Mouse (Mus musculus) spleen, embryonic (tissue): ENCODE measurements around the gene Plekhn1.

Source experiments
- CTCF ChIA-PET: fragments of 350-600 bp; sonication (Branson Sonifier 250); formaldehyde crosslinking; loops from one replicate; lab custom pipeline; 2022; lab: Charles Lee

The Plekhn1 gene

GRCm38 (mm10) chr4:156215649-156216048 is 19.0 kb downstream of the Plekhn1 start, which contains the start of gene Perm1:
Gene Perm1, plus strand, starts transcription at chr4:156215868.
- CTCF ChIA-PET, result no interaction called here

DNA sequence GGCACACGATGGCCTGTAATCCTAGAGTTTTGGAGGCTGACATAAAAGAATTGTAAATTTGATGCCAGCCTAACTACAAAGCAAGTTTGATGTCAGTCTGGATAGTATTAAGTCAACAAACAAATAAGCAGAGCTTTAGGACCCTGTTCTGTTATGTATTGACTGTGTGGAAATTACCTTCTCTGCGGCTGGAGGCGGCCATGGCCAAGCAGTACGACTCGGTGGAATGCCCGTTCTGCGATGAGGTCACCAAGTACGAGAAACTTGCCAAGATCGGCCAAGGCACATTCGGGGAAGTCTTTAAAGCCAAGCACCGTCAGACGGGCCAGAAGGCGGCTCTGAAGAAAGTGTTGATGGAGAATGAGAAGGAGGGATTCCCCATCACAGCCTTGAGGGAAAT is 21.5 kb downstream of the Plekhn1 start:
- CTCF ChIA-PET, result no interaction called here

DNA sequence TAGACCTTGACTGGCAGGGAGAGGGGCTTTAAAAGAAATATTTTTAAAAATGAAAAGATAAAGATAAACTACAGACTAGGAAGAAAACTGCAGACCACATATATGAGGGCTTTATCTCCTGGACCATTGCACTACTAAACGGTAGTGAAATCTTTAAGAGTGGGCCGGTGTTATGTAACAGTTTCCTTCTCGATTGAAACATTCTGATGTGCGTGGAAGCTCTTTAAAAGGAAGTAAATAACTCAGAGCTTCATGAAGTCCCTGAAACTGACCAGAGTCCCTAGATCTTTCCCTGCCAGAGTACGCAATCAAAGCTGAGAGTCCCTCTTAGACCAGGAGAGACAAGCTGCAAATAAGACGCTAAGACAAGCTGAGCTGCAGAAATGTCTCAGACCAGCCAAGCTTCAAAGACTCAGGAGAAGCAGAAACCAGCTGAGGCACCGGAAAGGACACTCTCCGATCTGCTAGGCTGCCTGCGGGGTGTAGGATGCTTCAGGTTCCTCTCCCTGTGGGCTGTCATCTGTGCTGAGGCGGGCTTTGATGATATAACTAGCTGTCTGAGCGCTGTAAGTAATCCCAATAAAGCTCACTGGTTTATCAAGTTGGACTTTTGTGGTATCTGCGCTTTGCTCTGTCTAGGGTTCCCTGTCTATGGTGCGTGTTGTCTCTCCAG is 24.6 kb downstream of the Plekhn1 start:
- CTCF ChIA-PET, result no interaction called here

DNA sequence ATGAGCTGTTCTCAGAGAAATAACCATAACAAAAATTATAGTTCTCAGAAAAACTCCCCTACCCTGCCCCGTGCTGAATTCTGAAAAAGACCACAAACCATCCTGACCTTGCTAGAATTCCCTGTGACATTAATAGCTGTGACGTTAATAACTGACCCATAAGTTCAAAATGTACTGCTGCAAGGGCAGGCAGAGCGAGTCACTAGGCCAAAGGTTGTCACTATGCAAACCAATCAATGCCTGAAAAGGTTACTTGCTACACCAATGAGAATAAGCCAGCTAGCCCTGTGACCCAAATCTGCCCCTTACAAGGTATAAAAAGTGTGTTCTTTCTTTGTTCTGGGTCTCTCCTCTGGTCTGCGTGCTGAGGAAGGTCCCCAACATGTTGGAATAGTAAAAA is 25.8 kb downstream of the Plekhn1 start:
- CTCF ChIA-PET, result no interaction called here

- CTCF ChIA-PET, result no interaction called here
These were observed 31.1 kb downstream of the Plekhn1 start for GRCm38 (mm10) chr4:156203413-156204131.

- CTCF ChIA-PET, result no interaction called here
These were observed 31.6 kb downstream of the Plekhn1 start, which contains the start of gene AW011738 for GRCm38 (mm10) chr4:156203001-156203412. Gene AW011738, plus strand, starts transcription at chr4:156203304.

GRCm38 (mm10) chr4:156202462-156202893 is 32.2 kb downstream of the Plekhn1 start:
- CTCF ChIA-PET, result no interaction called here

DNA sequence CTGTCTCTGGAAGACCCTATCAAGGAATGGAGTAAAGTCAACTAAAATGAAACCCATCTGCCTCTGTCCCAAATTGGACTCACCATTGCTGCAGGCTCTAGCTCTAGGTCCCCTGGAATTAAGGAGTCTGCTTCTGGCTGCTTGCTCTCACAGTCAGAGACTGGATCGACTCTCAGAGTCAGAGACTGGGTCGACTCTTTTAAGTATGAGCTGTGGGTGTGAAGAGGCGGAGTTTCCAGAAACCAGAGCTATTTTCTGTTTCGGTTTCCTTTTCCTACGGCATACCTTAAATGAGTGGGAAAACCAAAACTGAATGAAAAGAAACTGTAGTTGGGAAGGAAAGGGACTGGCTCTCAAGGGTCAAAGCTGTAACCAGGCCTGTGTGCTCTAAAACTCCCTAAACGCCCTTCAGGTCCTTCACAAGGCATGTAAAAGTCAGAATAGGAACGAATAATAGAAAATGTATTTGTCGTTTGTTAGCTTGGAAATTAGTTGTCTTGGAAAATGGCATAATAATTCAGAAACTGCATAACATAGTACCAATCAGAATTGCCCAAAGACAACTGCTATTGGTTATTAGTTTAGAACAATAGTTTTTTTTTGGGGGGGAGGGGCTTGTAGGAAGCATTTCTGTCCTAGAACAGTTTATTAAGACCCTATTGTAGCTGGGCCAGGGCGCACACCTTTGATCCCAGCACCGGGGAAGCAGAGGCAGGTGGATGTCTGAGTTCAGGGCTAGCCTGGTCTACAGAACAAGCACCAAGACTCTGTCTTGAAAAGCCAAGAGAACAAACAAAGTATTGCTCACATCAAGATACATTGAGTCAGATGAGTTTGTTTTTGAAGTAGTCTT is 33.8 kb downstream of the Plekhn1 start, which contains the start of gene Isg15:
Isg15 (minus strand) TSS at position 196 of the 853 bp plus-strand sequence.
- CTCF ChIA-PET, result interaction anchor here (0.7 to 1.1 kb wide), 2 partner anchors 8 to 21 kb away, joined by 4 to 9 read pairs; no protein-coding TSS in a partner anchor

GRCm38 (mm10) chr4:156197829-156198205 is 36.8 kb downstream of the Plekhn1 start:
- CTCF ChIA-PET, result interaction anchor here (0.6 to 0.9 kb wide), 2 partner anchors 25 to 120 kb away, joined by 3 to 10 read pairs; no protein-coding TSS in a partner anchor

GRCm38 (mm10) chr4:156197131-156197828 is 37.4 kb downstream of the Plekhn1 start, which contains the start of gene Agrn:
Gene Agrn, minus strand, starts transcription at chr4:156197488.
- CTCF ChIA-PET, result interaction anchor here (0.6 kb wide), 1 partner anchor 24 kb away, joined by 3 read pairs; no protein-coding TSS in a partner anchor

DNA sequence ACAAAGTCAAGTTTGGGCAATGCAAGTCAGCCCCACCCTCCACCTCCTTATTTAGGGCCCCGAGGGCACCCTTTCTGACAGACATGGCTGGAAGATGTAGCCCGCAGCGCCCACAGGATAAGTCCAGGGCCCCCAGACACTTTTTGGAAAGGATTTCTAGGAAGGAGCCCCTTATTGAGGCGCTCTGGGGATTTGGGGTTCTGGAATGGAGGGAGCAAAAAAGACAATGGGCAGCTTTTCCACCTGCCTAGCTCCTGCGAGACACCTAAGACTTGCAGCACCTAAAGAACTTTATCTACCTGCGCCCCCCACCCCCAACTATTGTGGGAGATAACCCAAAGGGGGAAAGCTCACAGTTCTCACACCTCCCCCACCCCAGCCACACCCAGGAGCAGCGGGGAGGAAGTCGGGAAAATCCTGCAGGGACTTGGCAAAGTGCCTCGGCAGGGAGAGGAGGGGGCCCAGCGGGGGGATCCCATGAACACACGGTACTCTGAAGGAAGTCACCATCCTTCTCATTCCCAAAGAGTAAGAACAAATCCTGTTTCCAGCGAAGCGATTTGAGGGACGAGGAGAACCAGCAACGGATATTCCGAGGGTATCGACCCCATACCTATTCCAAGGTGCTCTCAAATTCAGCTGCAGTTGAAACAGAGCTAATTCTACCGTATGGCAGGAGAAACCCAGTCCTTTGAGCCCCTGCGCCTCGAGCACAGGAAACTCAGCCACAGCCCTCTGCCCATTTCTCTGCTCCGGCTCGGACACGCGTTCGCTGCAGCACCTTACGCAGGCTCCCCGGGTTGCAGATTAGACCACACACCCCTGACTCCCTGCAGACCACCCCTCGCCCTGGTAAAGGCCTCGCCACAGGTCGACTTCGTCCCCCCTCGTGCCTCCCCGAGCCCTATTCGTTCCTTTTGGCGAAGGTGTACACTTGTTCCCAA is 38.5 kb downstream of the Plekhn1 start:
- CTCF ChIA-PET, result no interaction called here

GRCm38 (mm10) chr4:156194346-156194745 is 40.3 kb downstream of the Plekhn1 start:
- CTCF ChIA-PET, result no interaction called here

GRCm38 (mm10) chr4:156193906-156194305 is 40.8 kb downstream of the Plekhn1 start:
- CTCF ChIA-PET, result no interaction called here

GRCm38 (mm10) chr4:156193200-156193590 is 41.5 kb downstream of the Plekhn1 start:
- CTCF ChIA-PET, result no interaction called here

DNA sequence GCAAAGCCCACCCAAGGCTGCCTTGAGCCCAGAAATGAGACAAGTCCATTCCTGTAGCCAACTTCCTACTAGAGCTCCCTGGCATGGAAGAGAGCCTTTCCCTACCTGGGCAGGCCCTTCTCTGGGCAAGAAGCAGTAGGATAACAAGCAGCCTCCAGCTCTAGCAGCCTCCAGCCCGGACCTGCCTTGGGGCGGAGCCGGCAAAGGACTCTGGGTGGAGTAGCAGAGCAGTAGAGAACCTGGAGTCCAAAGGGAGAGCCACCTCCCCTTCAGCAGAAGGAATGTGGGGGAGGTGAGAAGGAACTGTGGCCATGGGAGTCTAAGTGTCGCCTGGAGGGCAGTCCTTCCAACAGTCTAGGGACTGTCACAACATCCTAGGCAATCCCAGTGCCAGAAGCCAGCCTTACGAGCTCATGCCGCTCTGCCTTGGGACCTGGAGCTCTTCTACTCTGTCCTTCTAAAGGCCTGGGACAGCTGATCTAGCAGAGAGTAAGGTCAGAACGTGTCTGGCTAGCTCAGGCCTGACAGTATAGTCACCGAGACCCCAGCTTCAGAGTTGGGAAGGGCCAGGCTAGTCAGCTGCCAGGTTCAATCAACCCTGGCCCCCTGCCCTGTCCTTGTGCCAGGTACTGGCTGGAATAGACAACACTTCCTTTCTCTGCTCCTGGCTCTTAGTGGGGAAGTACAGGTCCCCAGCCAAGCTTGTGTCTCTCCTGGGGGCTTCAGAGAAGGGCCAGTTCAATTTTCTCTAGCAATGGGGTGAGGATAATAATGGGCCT is 42.0 kb downstream of the Plekhn1 start:
- CTCF ChIA-PET, result interaction anchor here (0.6 kb wide), 1 partner anchor 9 kb away, joined by 4 read pairs; no protein-coding TSS in a partner anchor

DNA sequence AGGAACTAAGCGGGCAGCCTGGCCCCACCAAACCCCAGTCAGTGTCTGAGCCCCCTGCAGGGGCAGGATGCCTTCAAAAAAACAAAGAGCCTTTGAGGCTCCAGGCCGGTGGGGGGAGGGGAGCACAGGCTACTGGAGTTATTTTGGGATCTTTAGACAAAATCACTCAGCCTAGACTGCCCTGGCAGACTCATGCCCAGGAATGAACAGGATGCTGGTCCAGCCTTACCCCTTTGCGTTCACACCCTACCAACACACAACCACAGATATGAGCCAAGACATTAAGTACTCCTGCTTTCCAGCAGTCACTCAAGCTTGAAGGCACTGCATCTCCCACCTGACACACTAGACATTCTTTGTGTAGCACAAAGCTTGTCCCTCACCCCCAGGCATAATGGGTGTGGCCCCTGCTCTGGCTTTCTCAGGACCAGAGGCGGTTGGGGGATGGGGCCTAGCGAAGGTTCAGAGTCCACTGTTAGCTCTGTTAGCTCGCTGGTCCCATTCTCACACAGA is 45.8 kb downstream of the Plekhn1 start:
- CTCF ChIA-PET, result no interaction called here

DNA sequence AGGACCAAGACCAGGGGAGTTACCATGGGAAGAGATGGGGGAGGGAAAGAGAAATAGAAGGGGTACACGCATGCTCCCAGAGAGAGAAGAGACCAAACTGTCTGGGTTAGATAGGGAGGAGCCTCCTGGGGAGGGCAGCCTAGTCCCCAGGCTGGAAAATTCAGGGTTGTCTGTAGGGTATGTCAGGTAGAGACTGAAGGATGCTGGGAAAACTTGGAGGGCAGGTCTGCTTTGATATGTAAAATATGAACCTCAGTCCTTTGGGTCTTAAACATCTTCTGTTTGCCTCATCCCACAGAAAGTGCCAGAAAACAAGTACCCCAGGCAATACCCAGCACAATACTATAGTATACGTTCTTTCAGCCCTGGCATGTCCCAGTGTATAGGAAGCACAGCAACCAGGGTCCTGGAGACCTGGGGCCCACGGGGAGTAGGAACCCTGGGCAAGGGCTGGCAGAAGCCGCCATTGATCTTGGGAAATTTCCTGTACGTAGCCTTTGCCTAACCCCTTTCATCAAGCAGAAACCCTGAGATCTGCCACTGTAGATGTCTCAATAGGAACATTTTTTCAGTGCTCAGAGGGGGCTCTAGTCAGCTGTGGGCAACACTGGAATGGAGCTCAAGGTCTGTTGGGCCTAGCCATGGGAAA is 46.4 kb downstream of the Plekhn1 start:
- CTCF ChIA-PET, result no interaction called here
